ENCODE assay signal across 8 mouse cellular contexts in genomic region chr10:96264433-96264832, GRCm38 (mm10).
A peak's percentile ranks its signal among the peaks of the same experiment; 100 is the strongest.
DNase-seq lines count a peak whose midpoint lies in the region; ATAC-seq lines count a peak whose summit lies in the region.

No protein-coding gene starts in this region.

- ATAC-seq in forebrain, embryonic 14.5 days: peak; percentile 61
- ATAC-seq in forebrain, embryonic 11.5 days (replicated peaks; ENCODE audit: low FRiP score): no peak
- ATAC-seq in lung, embryonic 15.5 days (ENCODE audit: borderline replicate concordance, extremely low read depth, low FRiP score, low TSS enrichment): peak; percentile 16; the same call in 1 of the 2 replicates

- DNase-seq in forebrain, embryonic 14.5 days (ENCODE audit: low spot score): no peak
- no peak for DNase-seq in forebrain, embryonic 11.5 days (ENCODE audit: low spot score)
- DNase-seq in lung, adult 18-20 months: peak; percentile 18 to 23
- DNase-seq in lung, postnatal 25 days (ENCODE audit: low spot score): no peak
- DNase-seq in embryo, embryonic 10.5 days (ENCODE audit: low spot score): peak; percentile 17
- no peak for DNase-seq in thymus, postnatal 36 days
- no peak for DNase-seq in cerebellum, adult 8-10 months

- WGBS in forebrain, embryonic 14.5 days: 35% methylated on average over 5 of the region's 5 CpGs
- 59% methylated on average over 5 of the region's 5 CpGs for WGBS in forebrain, embryonic 11.5 days
- WGBS in lung, embryonic 15.5 days: 5% methylated on average over 5 of the region's 5 CpGs

- no peaks in the 10 kb centered on the region for H3K36me3 ChIP-seq in forebrain, embryonic 14.5 days (ENCODE audit: control insufficient read depth, insufficient read depth, low read length)
- H3K36me3 ChIP-seq in forebrain, embryonic 11.5 days (ENCODE audit: control insufficient read depth, insufficient read depth, low read length): no peaks in the 10 kb centered on the region
- no peaks in the 10 kb centered on the region for H3K36me3 ChIP-seq in lung, embryonic 15.5 days

- no peaks in the 10 kb centered on the region for H3K27me3 ChIP-seq in forebrain, embryonic 14.5 days (replicated peaks; ENCODE audit: control insufficient read depth, insufficient read depth, low read length)
- H3K27me3 ChIP-seq in forebrain, embryonic 11.5 days (ENCODE audit: control insufficient read depth, insufficient read depth, low read length): no peaks in the 10 kb centered on the region
- H3K27me3 ChIP-seq in lung, embryonic 15.5 days: no peaks in the 10 kb centered on the region

- H3K4me2 ChIP-seq in forebrain, embryonic 14.5 days (ENCODE audit: low read length): no peak overlapping the region
- no peak overlapping the region for H3K4me2 ChIP-seq in forebrain, embryonic 11.5 days (ENCODE audit: low read depth, low read length, severe bottlenecking)
- H3K4me2 ChIP-seq in lung, embryonic 15.5 days: peak overlapping the region; percentile 18; the same call in 1 of the 2 replicates

- H3K9me3 ChIP-seq in forebrain, embryonic 14.5 days (replicated peaks; ENCODE audit: control insufficient read depth, low read length): no peaks in the 10 kb centered on the region
- H3K9me3 ChIP-seq in forebrain, embryonic 11.5 days (ENCODE audit: control insufficient read depth, low read length): no peaks in the 10 kb centered on the region
- no peaks in the 10 kb centered on the region for H3K9me3 ChIP-seq in lung, embryonic 15.5 days

- no peak overlapping the region for H3K27ac ChIP-seq in forebrain, embryonic 14.5 days (ENCODE audit: low read depth, low read length)
- H3K27ac ChIP-seq in forebrain, embryonic 11.5 days (ENCODE audit: low read depth, low read length): no peak overlapping the region
- peak overlapping the region; percentile 89 for H3K27ac ChIP-seq in lung, embryonic 15.5 days

- no peak overlapping the region for H3K9ac ChIP-seq in forebrain, embryonic 14.5 days (ENCODE audit: low read length)
- H3K9ac ChIP-seq in forebrain, embryonic 11.5 days (ENCODE audit: low read length): no peak overlapping the region
- no peak overlapping the region for H3K9ac ChIP-seq in lung, embryonic 15.5 days

- H3K4me1 ChIP-seq in forebrain, embryonic 14.5 days (ENCODE audit: control insufficient read depth, insufficient read depth, low read length): peaks cover 14% of the 10 kb centered on the region
- peaks cover 5% of the 10 kb centered on the region; the same call in 1 of the 2 replicates for H3K4me1 ChIP-seq in forebrain, embryonic 11.5 days (replicated peaks; ENCODE audit: control insufficient read depth, insufficient read depth, low read length)
- peaks cover 48% of the 10 kb centered on the region for H3K4me1 ChIP-seq in lung, embryonic 15.5 days

- no peak overlapping the region for H3K4me3 ChIP-seq in forebrain, embryonic 14.5 days (ENCODE audit: low read depth, low read length)
- no peak overlapping the region for H3K4me3 ChIP-seq in forebrain, embryonic 11.5 days (ENCODE audit: low read depth, low read length)
- no peak overlapping the region for H3K4me3 ChIP-seq in lung, embryonic 15.5 days

Comparison
In these comparisons a context has a peak if more than half of its experiments do, and no peak if none do; other contexts are left out.
1. DNase-seq: peak in lung, adult 18-20 months (2 of 2) and embryo, embryonic 10.5 days (single experiment); none in forebrain, embryonic 14.5 days (single experiment), forebrain, embryonic 11.5 days (single experiment), lung, postnatal 25 days (single experiment), thymus, postnatal 36 days (0 of 2) and cerebellum, adult 8-10 months (single experiment).